Mouse (Mus musculus) lung, postnatal 0 days (tissue): ENCODE results near the gene Zfhx2. TPM values are rescaled to one million over a fixed set of nuclear protein-coding genes. Genes with fewer than 3 reads are reported as not detected.
A peak's percentile ranks its signal among the peaks of the same experiment; 100 is the strongest.

Experiments
- ATAC-seq: fragments of 200-750 bp; cut with Nextera tagmentation; 2 replicates; pipeline ENCODE4 v1.8.0; 2017; ENCODE audit warnings: moderate library complexity
- DNase-seq: peaks from one replicate; pipeline ENCODE4 v3.0.0-alpha.2; 2016; ENCODE audit warnings: low spot score
- H3K27ac ChIP-seq: fragments of 300-500 bp; sonication (generic); 2 replicates; pipeline ENCODE4 v1.5.1; 2014; ENCODE audit warnings: antibody characterized with exemption, mild to moderate bottlenecking, low read length, mixed read lengths
- H3K27me3 ChIP-seq: fragments of 300-500 bp; sonication (generic); replicated peaks from 2 replicates; pipeline ENCODE4 v1.6.1; 2014; ENCODE audit warnings: low read length, mixed read lengths; ENCODE audit not compliant: insufficient read depth
- H3K36me3 ChIP-seq: fragments of 300-500 bp; sonication (generic); 2 replicates; pipeline ENCODE4 v1.6.1; 2014; ENCODE audit warnings: low read length, mixed read lengths; ENCODE audit not compliant: insufficient read depth
- H3K4me1 ChIP-seq: fragments of 300-500 bp; sonication (generic); 2 replicates; pipeline ENCODE4 v1.6.1; 2014; ENCODE audit warnings: antibody characterized with exemption, low read depth, low read length, mixed read lengths; ENCODE audit not compliant: insufficient read depth
- H3K4me2 ChIP-seq: fragments of 300-500 bp; sonication (generic); replicated peaks from 2 replicates; pipeline ENCODE4 v1.6.1; 2014; ENCODE audit warnings: low read depth, mild to moderate bottlenecking, low read length, moderate library complexity, mixed read lengths
- H3K4me3 ChIP-seq: fragments of 300-500 bp; sonication (generic); 2 replicates; pipeline ENCODE4 v1.5.1; 2014; ENCODE audit warnings: low read depth, low read length
- H3K9ac ChIP-seq: fragments of 300-500 bp; sonication (generic); replicated peaks from 2 replicates; pipeline ENCODE4 v1.6.1; 2014; ENCODE audit warnings: low read depth, mild to moderate bottlenecking
- H3K9me3 ChIP-seq: fragments of 300-500 bp; sonication (generic); 2 replicates; pipeline ENCODE4 v1.6.1; 2016; ENCODE audit warnings: low read length, mixed read lengths
- CTCF ChIP-seq: IDR thresholded peaks from 2 replicates; pipeline ENCODE4 v1.5.1; 2016; ENCODE audit warnings: antibody characterized with exemption, mild to moderate bottlenecking
- EP300 ChIP-seq: IDR thresholded peaks from 2 replicates; pipeline ENCODE4 v1.6.1; 2016; ENCODE audit warnings: antibody characterized with exemption, mild to moderate bottlenecking, control low read depth
- WGBS: fragments of 180-500 bp; shearing (Covaris S2); extraction: QIAGEN DNeasy Blood & Tissue Kit; methylation state at CpG from one replicate; pipeline ENCODE4 v1.1.7; 2014; 5-methylcytosine and 5-hydroxymethylcytosine counted together
- polyA plus RNA-seq: library from polyadenylated mRNA; unstranded; fragments of >200 nt; fragmentation: Nextera tagmentation; extraction: Ambion mirVana; gene quantifications from 2 replicates; pipeline ENCODE4 v1.2.1, GENCODE M21; 2015

The Zfhx2 gene
- polyA plus RNA-seq, 1 experiment from 2014 or later: 1.0 TPM

GRCm38 (mm10) chr14:55104365-55104764, 12.2 kb upstream of the Zfhx2 start:
- no peaks in the 10 kb centered on the region for H3K27me3 ChIP-seq
- 0 out of 2 replicates have a peak, but pooled peaks cover 4% of the 10 kb centered on the region for H3K4me1 ChIP-seq
- H3K9me3 ChIP-seq: no peaks in the 10 kb centered on the region
- H3K36me3 ChIP-seq: peaks cover 7% of the 10 kb centered on the region; the same call in 1 of the 2 replicates
- WGBS: 88% methylated on average over 18 of the region's 18 CpGs
- no peak overlapping the region for H3K4me2 ChIP-seq
- H3K4me3 ChIP-seq: no peak overlapping the region
- no peak overlapping the region for H3K27ac ChIP-seq
- DNase-seq (no peak), ATAC-seq (no peak)
- H3K9ac ChIP-seq: no peak overlapping the region
- TF ChIP-seq CTCF: no peak
- no peak for TF ChIP-seq EP300

GRCm38 (mm10) chr14:55102253-55102785, 10.2 kb upstream of the Zfhx2 start:
- WGBS: 79% methylated on average over 14 of the region's 15 CpGs
- H3K4me1 ChIP-seq: 0 out of 2 replicates have a peak, but pooled peaks cover 8% of the 10 kb centered on the region
- TF ChIP-seq EP300: no peak
- TF ChIP-seq CTCF: no peak
- peaks cover 7% of the 10 kb centered on the region; the same call in 1 of the 2 replicates for H3K36me3 ChIP-seq
- no peaks in the 10 kb centered on the region for H3K27me3 ChIP-seq
- no peak overlapping the region for H3K4me2 ChIP-seq
- no peak overlapping the region for H3K9ac ChIP-seq
- H3K4me3 ChIP-seq: no peak overlapping the region
- no peak overlapping the region for H3K27ac ChIP-seq
- DNase-seq (no peak), ATAC-seq (no peak)
- H3K9me3 ChIP-seq: no peaks in the 10 kb centered on the region

- H3K27ac ChIP-seq: no peak overlapping the region
- H3K36me3 ChIP-seq: peaks cover 7% of the 10 kb centered on the region; the same call in 1 of the 2 replicates
- no peaks in the 10 kb centered on the region for H3K27me3 ChIP-seq
- H3K9me3 ChIP-seq: no peaks in the 10 kb centered on the region
- H3K4me2 ChIP-seq: no peak overlapping the region
- TF ChIP-seq CTCF (peak; percentile 79), EP300 (no peak)
- H3K4me1 ChIP-seq: 0 out of 2 replicates have a peak, but pooled peaks cover 8% of the 10 kb centered on the region
- 50% methylated on average over 4 of the region's 4 CpGs for WGBS
- DNase-seq (peak; percentile 68), ATAC-seq (no peak)
- no peak overlapping the region for H3K4me3 ChIP-seq
- H3K9ac ChIP-seq: no peak overlapping the region
Observed at GRCm38 (mm10) chr14:55101592-55101991, 9.5 kb upstream of the Zfhx2 start.

GRCm38 (mm10) chr14:55098067-55098466, 5.9 kb upstream of the Zfhx2 start:
- H3K36me3 ChIP-seq: peaks cover 7% of the 10 kb centered on the region; the same call in 1 of the 2 replicates
- no peaks in the 10 kb centered on the region for H3K9me3 ChIP-seq
- H3K9ac ChIP-seq: no peak overlapping the region
- DNase-seq (peak; percentile 82), ATAC-seq (peak; percentile 62)
- WGBS: 40% methylated on average over 4 of the region's 4 CpGs
- peak; percentile 11; the same call in 1 of the 2 replicates for TF ChIP-seq EP300
- peak; percentile 81 for TF ChIP-seq CTCF
- H3K4me1 ChIP-seq: peaks cover 8% of the 10 kb centered on the region; the same call in 1 of the 2 replicates
- H3K27me3 ChIP-seq: no peaks in the 10 kb centered on the region
- peak overlapping the region; percentile 63; the same call in 1 of the 2 replicates for H3K27ac ChIP-seq
- H3K4me2 ChIP-seq: no peak overlapping the region
- H3K4me3 ChIP-seq: no peak overlapping the region

GRCm38 (mm10) chr14:55097646-55098045, 5.5 kb upstream of the Zfhx2 start:
- Histone ChIP-seq H3K4me2 (no peak overlapping the region), H3K4me3 (no peak overlapping the region), H3K9ac (no peak overlapping the region), H3K4me1 (peaks cover 8% of the 10 kb centered on the region; the same call in 1 of the 2 replicates), H3K36me3 (peaks cover 7% of the 10 kb centered on the region; the same call in 1 of the 2 replicates), H3K27ac (peak overlapping the region; percentile 63; the same call in 1 of the 2 replicates), H3K9me3 (no peaks in the 10 kb centered on the region), H3K27me3 (no peaks in the 10 kb centered on the region)
- no peak for DNase-seq
- ATAC-seq: no peak
- 57% methylated on average over 10 of the region's 10 CpGs for WGBS
- no peak for TF ChIP-seq CTCF

- Histone ChIP-seq H3K27ac (no peak overlapping the region), H3K9ac (no peak overlapping the region), H3K27me3 (no peaks in the 10 kb centered on the region), H3K4me3 (no peak overlapping the region), H3K4me2 (no peak overlapping the region), H3K9me3 (no peaks in the 10 kb centered on the region), H3K4me1 (peaks cover 8% of the 10 kb centered on the region; the same call in 1 of the 2 replicates), H3K36me3 (peaks cover 4% of the 10 kb centered on the region; the same call in 1 of the 2 replicates)
- DNase-seq (no peak), ATAC-seq (no peak)
- TF ChIP-seq CTCF (no peak), EP300 (no peak)
- 72% methylated on average over 9 of the region's 9 CpGs for WGBS
Observed at GRCm38 (mm10) chr14:55096573-55097087, 4.5 kb upstream of the Zfhx2 start.
